18 mouse cellular contexts compared by ENCODE assay signal in the genomic region with DNA sequence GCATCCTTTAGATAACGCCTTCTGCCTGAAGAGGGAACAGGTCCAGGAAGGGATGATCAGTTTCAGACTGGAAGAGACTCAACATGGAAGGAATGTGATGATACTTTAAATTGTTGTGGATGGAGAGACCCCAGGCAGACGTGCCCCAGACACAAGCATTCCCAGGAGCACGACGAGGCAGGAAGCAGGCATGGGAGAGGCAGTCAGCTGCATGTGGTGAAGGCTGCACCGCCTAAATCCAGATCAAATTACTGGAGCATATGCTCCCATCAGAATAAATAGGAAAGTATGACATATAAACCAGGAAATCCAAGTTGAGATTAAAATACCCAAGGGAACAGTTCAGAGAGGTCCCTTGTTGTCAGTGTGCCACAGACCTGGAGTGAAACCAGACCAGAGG.
A peak's percentile ranks its signal among the peaks of the same experiment; 100 is the strongest.
DNase-seq lines count a peak whose midpoint lies in the region; ATAC-seq and TF ChIP-seq lines count a peak whose summit lies in the region.
"Had no signal": no experiment of that assay in that cellular context is flagged by ENCODE, and none has a peak within 500 bp of the region (broad histone marks: within the 10 kb centered on the region; RNA-seq: fewer than 3 reads in every experiment).

No protein-coding gene starts in this region.

- H3K27me3 ChIP-seq in limb, embryonic 14.5 days (ENCODE audit: control insufficient read depth, insufficient read depth, low read length): no peaks in the 10 kb centered on the region
- H3K27me3 ChIP-seq: hindbrain, embryonic 15.5 days; lung, embryonic 15.5 days; midbrain, embryonic 12.5 days had no signal

- peaks cover 3% of the 10 kb centered on the region; the same call in 1 of the 2 replicates for H3K4me1 ChIP-seq in embryonic fibroblast, embryonic 13.5 days (ENCODE audit: control insufficient read depth, insufficient read depth, low read length)
- peaks cover 7% of the 10 kb centered on the region; the same call in 1 of the 2 replicates for H3K4me1 ChIP-seq in limb, embryonic 14.5 days (ENCODE audit: control insufficient read depth, insufficient read depth, low read length)
- H3K4me1 ChIP-seq: hindbrain, embryonic 15.5 days; lung, embryonic 15.5 days; midbrain, embryonic 12.5 days had no signal

- no peak overlapping the region for H3K4me2 ChIP-seq in limb, embryonic 14.5 days (replicated peaks; ENCODE audit: low read depth, low read length, severe bottlenecking)
- H3K4me2 ChIP-seq: hindbrain, embryonic 15.5 days; lung, embryonic 15.5 days; midbrain, embryonic 12.5 days had no signal

- H3K27ac ChIP-seq in embryonic fibroblast, embryonic 13.5 days (ENCODE audit: insufficient read depth, low read length): peak overlapping the region; percentile 71; the same call in 1 of the 2 replicates
- no peak overlapping the region for H3K27ac ChIP-seq in limb, embryonic 14.5 days (replicated peaks; ENCODE audit: low read depth, low read length)
- H3K27ac ChIP-seq: hindbrain, embryonic 15.5 days; lung, embryonic 15.5 days; midbrain, embryonic 12.5 days had no signal

- DNase-seq in heart, adult 18-20 months: peak; percentile 8 to 13
- DNase-seq in heart, postnatal 25 days (ENCODE audit: low spot score): no peak
- DNase-seq in Muller cell, postnatal 12 days (ENCODE audit: inconsistent ontology term): peak; percentile 27
- peak; percentile 9 for DNase-seq in limb, embryonic 14.5 days (ENCODE audit: low spot score)
- no peak for DNase-seq in testis, postnatal 10 days (ENCODE audit: low spot score)
- DNase-seq: adrenal gland, postnatal 25 days; cerebellum, postnatal 10 days; kidney, adult 2 months; kidney, postnatal 36 days; liver; right cerebral cortex, postnatal 4 days had no signal

- no peak for TF ChIP-seq CTCF in embryonic fibroblast, embryonic 13.5 days (IDR thresholded peaks at IDR 0.05; ENCODE audit: borderline replicate concordance, insufficient read depth, low read length)

- H3K9ac ChIP-seq in limb, embryonic 14.5 days (ENCODE audit: low read depth, low read length, severe bottlenecking): no peak overlapping the region
- H3K9ac ChIP-seq: hindbrain, embryonic 15.5 days; lung, embryonic 15.5 days; midbrain, embryonic 12.5 days had no signal

- H3K4me3 ChIP-seq in embryonic fibroblast, embryonic 13.5 days (ENCODE audit: insufficient read depth, low read length): no peak overlapping the region
- H3K4me3 ChIP-seq in limb, embryonic 14.5 days (replicated peaks; ENCODE audit: low read length): no peak overlapping the region
- H3K4me3 ChIP-seq: erythroblast, embryonic 14.5 days; hindbrain, embryonic 15.5 days; lung, embryonic 15.5 days; midbrain, embryonic 12.5 days had no signal

- H3K9me3 ChIP-seq in limb, embryonic 14.5 days (ENCODE audit: control insufficient read depth, low read length): no peaks in the 10 kb centered on the region
- H3K9me3 ChIP-seq: hindbrain, embryonic 15.5 days; lung, embryonic 15.5 days; midbrain, embryonic 12.5 days had no signal

- H3K36me3 ChIP-seq in limb, embryonic 14.5 days (ENCODE audit: control insufficient read depth, insufficient read depth, low read length): no peaks in the 10 kb centered on the region
- H3K36me3 ChIP-seq: hindbrain, embryonic 15.5 days; lung, embryonic 15.5 days; midbrain, embryonic 12.5 days had no signal

- peak; percentile 65 for ATAC-seq in limb, embryonic 14.5 days (ENCODE audit: low FRiP score, low read depth)
- no peak for ATAC-seq in erythroid progenitor cell, adult 5-6 weeks (replicated peaks; ENCODE audit: low FRiP score, poor library complexity, severe bottlenecking)
- no peak for ATAC-seq in activated CD4-positive, CD25-positive, alpha-beta regulatory T cell, adult 4 months

- intact Hi-C loops in heart, postnatal 25 days (cut with DNase I): no loop called here

- TF ChIP-seq POLR2A in embryonic fibroblast, embryonic 13.5 days (IDR thresholded peaks at IDR 0.05; ENCODE audit: low read depth, low read length): no peak
- no peak for TF ChIP-seq POLR2A in limb, embryonic 14.5 days (IDR thresholded peaks at IDR 0.05; ENCODE audit: borderline replicate concordance, extremely low read depth, insufficient read depth, insufficient read length)

- WGBS in limb, embryonic 14.5 days: 10% methylated on average over 5 of the region's 5 CpGs

Comparison
In these comparisons a context has a peak if more than half of its experiments do, and no peak if none do; other contexts are left out.
1. DNase-seq: peak in heart, adult 18-20 months (2 of 2), Muller cell, postnatal 12 days (single experiment) and limb, embryonic 14.5 days (single experiment); none in heart, postnatal 25 days (single experiment) and testis, postnatal 10 days (single experiment).